Mouse (Mus musculus): Measurements from ENCODE around the gene Fkbp2.
A peak's percentile ranks its signal among the peaks of the same experiment; 100 is the strongest.
"Not testable (repeated sequence)": the region's sequence is repeated elsewhere in the genome, so short reads cannot be mapped to it uniquely, and the experiment has no call there.

The Fkbp2 gene

GRCm38 (mm10) chr19:6991166-6991565 is 10.9 kb upstream of the Fkbp2 start:
- DNase-seq (ENCODE audit: extremely low spot score, low spot score), result not testable (repeated sequence)

GRCm38 (mm10) chr19:6990712-6991111 is 10.4 kb upstream of the Fkbp2 start:
- no peak for DNase-seq (ENCODE audit: extremely low spot score, low spot score)

- no peak for DNase-seq (ENCODE audit: extremely low spot score, low spot score)
These were observed 8.9 kb upstream of the Fkbp2 start for GRCm38 (mm10) chr19:6989251-6989650.

DNA sequence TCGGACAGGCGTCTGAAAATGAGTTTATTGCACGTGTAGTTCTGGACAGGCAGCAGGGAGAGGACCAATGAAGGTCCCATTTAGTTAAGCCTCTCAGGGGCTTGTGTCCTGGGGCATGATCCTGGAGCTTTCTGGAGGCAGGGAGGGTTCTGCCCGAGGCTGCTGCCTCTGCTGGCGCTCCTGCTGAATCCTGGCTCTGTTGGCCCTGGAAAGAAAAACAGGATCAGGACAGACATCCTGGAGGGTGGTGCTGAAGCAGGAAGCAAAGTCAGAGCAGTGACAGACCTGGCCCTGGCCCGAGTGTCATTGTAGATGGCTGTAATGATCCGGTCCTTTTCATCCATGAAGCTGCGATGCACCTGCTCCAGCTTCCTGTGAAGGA is 7.6 kb upstream of the Fkbp2 start:
- DNase-seq (ENCODE audit: extremely low spot score, low spot score), result no peak

GRCm38 (mm10) chr19:6987061-6987903 is 7.0 kb upstream of the Fkbp2 start, which contains the start of gene Vegfb:
Gene Vegfb (minus strand): TSS chr19:6987651.
- peak; percentile 77 for DNase-seq (ENCODE audit: extremely low spot score, low spot score)

DNA sequence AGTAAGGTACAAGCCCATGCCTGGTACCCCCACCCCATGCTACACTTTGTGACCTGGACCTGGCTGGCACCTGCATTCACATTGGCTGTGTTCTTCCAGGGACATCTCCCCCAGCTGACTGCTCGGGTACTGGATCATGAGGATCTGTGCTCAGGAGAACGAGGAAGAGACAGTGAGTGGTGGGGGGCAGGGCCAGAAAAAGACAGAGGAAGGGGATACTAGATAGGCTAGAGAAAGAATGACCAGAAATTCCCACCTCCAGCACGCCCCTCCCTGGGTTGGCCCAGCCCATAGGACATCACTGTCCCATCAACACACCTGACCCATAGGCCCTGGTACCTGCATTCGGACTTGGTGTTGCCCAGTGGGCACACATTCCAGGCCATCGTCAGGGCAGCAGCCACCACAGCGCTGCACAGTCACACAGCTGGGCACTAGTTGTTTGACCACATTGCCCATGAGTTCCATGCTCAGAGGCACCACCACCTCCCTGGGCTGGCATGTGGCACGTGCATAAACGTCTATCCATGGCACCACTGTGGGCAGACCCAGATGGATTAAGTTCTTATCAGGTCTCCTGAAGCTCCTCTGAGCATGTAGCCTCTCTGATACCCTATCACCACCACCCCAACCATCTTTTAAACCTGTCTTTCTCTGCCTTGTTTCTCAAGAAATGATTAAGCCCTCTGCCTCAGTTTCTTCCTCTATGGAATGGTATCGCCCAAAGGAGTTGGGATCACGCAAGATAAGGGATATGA is 5.8 kb upstream of the Fkbp2 start:
- no peak for DNase-seq (ENCODE audit: extremely low spot score, low spot score)

- no peak for DNase-seq (ENCODE audit: extremely low spot score, low spot score)
These were observed 5.0 kb upstream of the Fkbp2 start for GRCm38 (mm10) chr19:6985300-6985699.

DNA sequence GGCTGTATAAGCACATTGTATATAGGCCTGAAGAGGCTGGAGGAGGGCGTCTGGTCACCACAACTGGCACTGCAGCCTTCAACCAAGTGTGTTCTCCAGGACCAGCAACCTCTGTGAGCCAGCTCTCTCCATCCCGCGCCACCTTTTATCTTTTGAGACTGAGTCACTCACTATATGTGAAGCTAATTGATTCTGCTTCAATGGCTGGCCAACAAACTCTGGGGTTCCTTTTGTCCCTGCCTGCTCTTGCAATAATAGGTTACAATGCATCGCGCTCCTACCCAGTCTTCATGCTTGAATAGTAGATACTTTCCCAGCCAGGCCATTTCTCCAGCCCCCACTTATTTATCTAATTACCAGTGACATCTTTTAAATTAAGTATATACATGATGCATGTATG is 3.3 kb upstream of the Fkbp2 start:
- DNase-seq (ENCODE audit: extremely low spot score, low spot score), result no peak

- no peak for DNase-seq (ENCODE audit: extremely low spot score, low spot score)
These were observed 1.2 kb upstream of the Fkbp2 start for GRCm38 (mm10) chr19:6981465-6981864.

DNA sequence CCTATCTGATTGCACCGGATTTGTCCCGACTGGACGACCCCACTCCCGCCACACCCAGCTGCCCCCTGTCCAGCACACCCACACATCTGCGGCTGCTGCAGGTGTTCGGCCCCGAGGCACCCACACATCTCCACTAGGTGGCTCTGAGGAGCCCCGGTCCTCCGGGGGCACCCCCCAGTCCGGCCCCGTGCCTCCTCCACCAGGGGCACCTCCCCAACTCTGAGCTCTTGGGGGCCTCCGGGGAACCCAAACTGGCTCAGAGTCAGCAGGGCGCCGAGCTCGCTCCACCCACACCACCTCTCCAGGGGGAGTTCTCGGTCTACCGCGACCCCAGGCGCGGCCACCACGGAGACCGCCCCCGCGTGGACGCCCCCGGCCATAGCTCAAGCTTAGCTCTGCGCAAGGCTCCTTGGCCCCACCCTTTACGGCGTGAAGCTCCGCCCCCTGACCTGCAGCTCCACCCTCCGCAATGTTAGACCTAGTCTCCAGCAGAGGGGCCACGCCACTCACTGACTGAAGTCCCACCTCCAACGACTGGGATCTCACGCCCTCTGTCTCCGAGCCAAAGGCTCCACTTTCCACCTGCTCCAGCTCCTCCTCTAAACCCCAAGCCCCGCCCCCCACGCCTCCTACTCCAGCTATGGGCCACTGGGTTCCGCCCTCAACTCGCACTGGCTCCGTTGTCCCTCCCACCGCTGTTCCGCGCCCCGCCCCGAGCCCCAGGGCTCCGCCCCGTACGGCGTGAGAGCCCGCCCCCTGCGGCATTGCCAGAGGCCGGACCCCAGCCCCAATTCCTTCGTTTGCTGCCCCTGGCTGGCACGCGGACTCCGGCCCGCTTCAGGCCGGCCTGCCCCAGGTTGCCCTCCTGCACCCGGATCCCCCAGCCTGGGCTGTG is 568 bp downstream of the Fkbp2 start:
- DNase-seq (ENCODE audit: extremely low spot score, low spot score), result peak; percentile 100

GRCm38 (mm10) chr19:6979001-6979479 is 1.3 kb downstream of the Fkbp2 start:
- DNase-seq (ENCODE audit: extremely low spot score, low spot score), result peak; percentile 50

DNA sequence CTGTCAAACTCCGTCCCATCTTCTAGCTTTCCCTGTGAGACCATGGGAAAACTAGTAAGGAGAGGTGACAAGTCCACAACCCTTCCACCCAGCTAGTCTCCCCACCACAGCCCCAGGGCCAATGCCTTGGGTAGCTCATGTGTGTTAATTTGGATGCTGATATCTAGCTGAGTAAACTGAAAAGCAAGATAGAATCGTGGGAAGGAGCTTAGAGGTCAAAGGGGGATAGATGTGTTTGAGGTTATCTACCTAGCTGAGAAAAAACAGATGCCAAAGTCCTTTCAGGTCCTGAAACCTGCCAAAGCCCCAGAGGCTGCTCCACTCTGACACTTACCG is 1.7 kb downstream of the Fkbp2 start:
- DNase-seq (ENCODE audit: extremely low spot score, low spot score), result no peak

- DNase-seq (ENCODE audit: extremely low spot score, low spot score), result no peak
These were observed 2.3 kb downstream of the Fkbp2 start for GRCm38 (mm10) chr19:6977759-6978638.

DNA sequence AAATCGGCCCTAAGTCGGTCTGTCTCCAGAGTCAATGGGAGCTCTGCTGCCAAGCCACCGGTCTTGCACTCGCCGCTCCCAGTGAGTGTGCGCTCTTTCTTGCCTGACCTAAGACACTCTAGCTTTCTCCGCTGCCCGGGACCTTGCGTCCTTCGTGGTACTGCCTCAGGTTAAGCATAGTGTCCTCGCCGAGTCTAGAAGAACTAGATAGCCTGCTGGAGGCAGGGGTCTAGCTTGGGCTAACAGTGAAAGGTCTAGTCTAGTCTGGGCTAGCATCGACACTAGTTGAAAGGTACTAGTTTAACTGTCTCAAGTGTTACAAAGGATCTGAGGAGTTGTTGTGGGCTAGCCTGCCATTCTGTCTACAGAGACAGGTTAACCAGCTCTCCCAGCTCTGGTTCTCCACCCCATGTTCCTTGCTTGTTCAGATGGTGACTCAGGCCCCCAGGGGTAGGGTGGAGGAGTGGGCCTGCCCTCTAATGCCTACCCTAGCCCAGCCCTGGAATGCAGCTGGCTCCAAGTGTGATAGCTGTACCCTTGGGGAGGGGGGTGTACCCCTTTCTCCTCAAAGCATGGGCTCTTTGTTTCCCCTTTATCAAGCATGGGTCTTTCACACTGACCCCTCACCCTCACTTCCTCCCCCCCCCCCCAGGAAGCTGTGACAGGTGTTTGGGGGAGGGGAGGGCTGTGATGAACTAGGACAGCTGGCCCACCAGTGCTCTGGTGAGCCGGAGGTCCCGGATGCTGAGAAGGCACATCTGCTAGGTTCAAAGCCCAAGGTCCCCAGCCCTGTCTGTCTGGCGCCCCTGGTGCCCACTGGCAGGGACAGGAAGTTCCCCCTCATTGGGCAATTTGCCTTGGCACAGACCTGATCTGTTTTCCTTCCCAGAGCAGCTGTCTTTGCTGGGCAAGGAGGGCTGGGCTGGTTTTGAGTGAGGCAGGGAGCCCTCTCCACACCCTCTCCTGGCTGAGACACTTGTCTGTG is 4.5 kb downstream of the Fkbp2 start, which contains the start of gene Plcb3:
TSS of gene Plcb3 (minus strand) at position 934 of the 985 bp plus-strand sequence.
- peak; percentile 81 for DNase-seq (ENCODE audit: extremely low spot score, low spot score)

GRCm38 (mm10) chr19:6974211-6975205 is 5.8 kb downstream of the Fkbp2 start, which contains the start of gene Ppp1r14b:
Gene Ppp1r14b (plus strand): TSS chr19:6974968.
- peak; percentile 91 for DNase-seq (ENCODE audit: extremely low spot score, low spot score)

GRCm38 (mm10) chr19:6973581-6974190 is 6.6 kb downstream of the Fkbp2 start:
- DNase-seq (ENCODE audit: extremely low spot score, low spot score), result no peak

DNA sequence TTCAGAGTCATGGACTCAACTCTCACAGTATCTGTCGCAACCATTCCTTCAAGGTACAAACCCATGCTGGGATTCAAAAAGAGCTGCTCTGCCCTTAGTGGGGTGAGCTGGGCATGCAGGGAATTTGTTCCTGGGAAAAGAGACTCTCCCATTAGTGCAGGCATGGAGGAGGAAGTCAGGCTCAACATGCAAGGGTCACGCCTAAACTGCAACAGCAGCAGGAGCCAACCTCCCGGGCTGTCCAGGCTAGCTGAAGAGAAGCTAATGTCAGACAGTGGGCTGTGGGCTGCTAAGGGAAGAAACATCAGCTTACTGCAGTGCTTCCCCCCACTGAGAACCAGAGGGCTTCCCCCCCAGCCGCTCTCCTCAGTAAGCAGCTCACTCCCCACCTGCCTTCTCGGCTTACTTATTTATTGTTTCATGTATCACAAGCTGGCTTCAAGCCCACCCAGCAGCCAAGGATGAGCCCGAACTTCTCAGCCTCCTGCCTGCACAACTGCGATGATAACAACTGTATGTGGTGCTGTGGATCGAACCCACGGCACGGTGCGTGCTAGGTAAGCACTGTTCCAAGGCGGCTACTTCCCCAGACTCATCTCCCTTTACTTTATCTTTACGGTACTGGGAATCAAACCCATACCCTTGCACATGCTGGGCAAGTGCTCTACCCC is 7.9 kb downstream of the Fkbp2 start:
- no peak for DNase-seq (ENCODE audit: extremely low spot score, low spot score)

Measured in neural tube, embryonic 10.5 days (tissue).